ENCODE assay signal across 14 mouse cellular contexts in genomic region chr4:57833060-57833459, GRCm38 (mm10).
A peak's percentile ranks its signal among the peaks of the same experiment; 100 is the strongest.
DNase-seq lines count a peak whose midpoint lies in the region; ATAC-seq and TF ChIP-seq lines count a peak whose summit lies in the region.
"Had no signal": no experiment of that assay in that cellular context is flagged by ENCODE, and none has a peak within 500 bp of the region (broad histone marks: within the 10 kb centered on the region; RNA-seq: fewer than 3 reads in every experiment).

No protein-coding gene starts in this region.

- H3K4me2 ChIP-seq in hindbrain, postnatal 0 days (ENCODE audit: low read depth, low read length), result no peak overlapping the region
- H3K4me2 ChIP-seq: lung, embryonic 15.5 days had no signal

- no peak for TF ChIP-seq CTCF in hindbrain, postnatal 0 days (IDR thresholded peaks at IDR 0.05; ENCODE audit: low read depth)

- H3K9ac ChIP-seq in hindbrain, postnatal 0 days (replicated peaks; ENCODE audit: low read length), result no peak overlapping the region
- H3K9ac ChIP-seq in ES-E14 (ENCODE audit: insufficient read depth, low read depth, low read length, poor library complexity, severe bottlenecking), result no peak overlapping the region
- H3K9ac ChIP-seq: lung, embryonic 15.5 days had no signal

- ATAC-seq in hindbrain, postnatal 0 days, result no peak
- ATAC-seq in megakaryocyte progenitor cell, adult 5-6 weeks (replicated peaks; ENCODE audit: poor library complexity), result peak; percentile 60
- ATAC-seq in inflammation-experienced regulatory T-cells, adult 6 months, result no peak
- ATAC-seq: midbrain, embryonic 16.5 days had no signal

- peak; percentile 44 for DNase-seq in hindbrain, embryonic 10.5 days (ENCODE audit: low spot score)
- no peak for DNase-seq in hindbrain, postnatal 0 days (ENCODE audit: low spot score)
- DNase-seq in ES-E14 (ENCODE audit: low read depth, low spot score), result no peak
- peak; percentile 50 for DNase-seq in embryo, embryonic 11 days
- no peak for DNase-seq in layer of hippocampus, adult 11-12 months (ENCODE audit: low spot score)
- DNase-seq in ovary, adult 18-20 months (ENCODE audit: low spot score), result no peak
- DNase-seq: cerebellum, postnatal 14 days; gastrocnemius, postnatal 14 days; spleen, adult 18-20 months had no signal

- H3K27ac ChIP-seq in hindbrain, embryonic 10.5 days, result peak overlapping the region; percentile 77
- H3K27ac ChIP-seq in hindbrain, postnatal 0 days, result no peak overlapping the region
- H3K27ac ChIP-seq in ES-E14 (ENCODE audit: insufficient read depth, low read depth, low read length, poor library complexity, severe bottlenecking), result no peak overlapping the region

- no peak overlapping the region for H3K4me3 ChIP-seq in hindbrain, embryonic 10.5 days
- H3K4me3 ChIP-seq in hindbrain, postnatal 0 days (ENCODE audit: low read length), result no peak overlapping the region
- H3K4me3 ChIP-seq in ES-E14 (ENCODE audit: insufficient read depth in 1 of 2, low read depth in 1 of 2, low read length in 2 of 2, poor library complexity in 1 of 2, severe bottlenecking in 1 of 2), result no peak overlapping the region
- H3K4me3 ChIP-seq: lung, embryonic 15.5 days had no signal

- in situ Hi-C loops in ES-E14 (cut with MboI; ENCODE audit: low sequenced_read_pairs in 2 of 2, unreplicated experiment in 2 of 2), result no loop called here

- 51% methylated on average over 4 of the region's 4 CpGs for WGBS in hindbrain, embryonic 10.5 days
- WGBS in hindbrain, postnatal 0 days, result 72% methylated on average over 4 of the region's 4 CpGs

- H3K4me1 ChIP-seq in hindbrain, embryonic 10.5 days (replicated peaks), result peaks cover 63% of the 10 kb centered on the region
- no peaks in the 10 kb centered on the region for H3K4me1 ChIP-seq in hindbrain, postnatal 0 days (ENCODE audit: insufficient read depth, low read length)
- peaks cover 3 to 11% of the 10 kb centered on the region in 2 experiments for H3K4me1 ChIP-seq in ES-E14 (ENCODE audit: control insufficient read depth in 2 of 2, insufficient read depth in 2 of 2, low read length in 2 of 2, poor library complexity in 1 of 2)

- peaks cover 4% of the 10 kb centered on the region; the same call in 1 of the 2 replicates for H3K27me3 ChIP-seq in hindbrain, embryonic 10.5 days (ENCODE audit: insufficient read depth, poor library complexity, severe bottlenecking)
- H3K27me3 ChIP-seq in hindbrain, postnatal 0 days (ENCODE audit: insufficient read depth, low read length), result no peaks in the 10 kb centered on the region
- H3K27me3 ChIP-seq: CH12.LX; lung, embryonic 15.5 days had no signal

- no peaks in the 10 kb centered on the region for H3K36me3 ChIP-seq in hindbrain, embryonic 10.5 days
- no peaks in the 10 kb centered on the region for H3K36me3 ChIP-seq in hindbrain, postnatal 0 days (ENCODE audit: insufficient read depth, low read length)
- H3K36me3 ChIP-seq in ES-E14 (ENCODE audit: control insufficient read depth, insufficient read depth, low read length, poor library complexity, severe bottlenecking), result peaks cover 5% of the 10 kb centered on the region; the same call in 1 of the 2 replicates
- H3K36me3 ChIP-seq: lung, embryonic 15.5 days had no signal

- H3K9me3 ChIP-seq in hindbrain, embryonic 10.5 days, result no peaks in the 10 kb centered on the region
- no peaks in the 10 kb centered on the region for H3K9me3 ChIP-seq in hindbrain, postnatal 0 days (ENCODE audit: low read length)
- no peaks in the 10 kb centered on the region for H3K9me3 ChIP-seq in ES-E14 (ENCODE audit: control insufficient read depth, insufficient read depth, low read depth, low read length)
- H3K9me3 ChIP-seq: lung, embryonic 15.5 days had no signal

TF ChIP-seq in ES-E14, 5 proteins besides CTCF, POLR2A, EP300 and RAD21:
- TF ChIP-seq ZNF384 (IDR thresholded peaks at IDR 0.05; ENCODE audit: low read depth, low read length) (no peak), MAFK (IDR thresholded peaks at IDR 0.05; ENCODE audit: insufficient read depth, low read depth, low read length) (peak; percentile 66; the same call in 1 of the 2 replicates), ZC3H11A (IDR thresholded peaks at IDR 0.05; ENCODE audit: borderline replicate concordance, low read depth, low read length) (no peak), CHD2 (IDR thresholded peaks at IDR 0.05; ENCODE audit: low read depth, low read length) (no peak), HCFC1 (IDR thresholded peaks at IDR 0.05; ENCODE audit: borderline replicate concordance, insufficient read depth, low read length) (no peak)

Comparison
In these comparisons a context has a peak if more than half of its experiments do, and no peak if none do; other contexts are left out.
1. DNase-seq: peak in hindbrain, embryonic 10.5 days (single experiment) and embryo, embryonic 11 days (single experiment); none in hindbrain, postnatal 0 days (single experiment), ES-E14 (single experiment), layer of hippocampus, adult 11-12 months (single experiment) and ovary, adult 18-20 months (single experiment).